Mouse (Mus musculus): Measurements from ENCODE around the gene Tgfbr3. TPM values are rescaled to one million over a fixed set of nuclear protein-coding genes. Genes with fewer than 3 reads are reported as not detected.

Tgfbr3 gene
- polyA plus RNA-seq, 1 experiment from 2014 or later, result 21.4 TPM

GRCm38 (mm10) chr5:107059514-107059913 lies 229.9 kb downstream of the Tgfbr3 start:
- TF ChIP-seq CTCF (IDR thresholded peaks at IDR 0.05) (no peak), EP300 (IDR thresholded peaks at IDR 0.05) (no peak)
- no peak for DNase-seq (ENCODE audit: low spot score)
- no peaks in the 10 kb centered on the region for H3K27me3 ChIP-seq (replicated peaks; ENCODE audit: insufficient read depth, low read length)
- 70% methylated on average over 5 of the region's 5 CpGs for whole genome bisulfite sequencing
- H3K4me1 ChIP-seq (ENCODE audit: insufficient read depth, low read depth, low read length), result peaks cover 1% of the 10 kb centered on the region; the same call in 1 of the 2 replicates
- H3K9ac ChIP-seq (replicated peaks; ENCODE audit: low read depth), result no peak overlapping the region
- H3K36me3 ChIP-seq (ENCODE audit: insufficient read depth, low read length), result no peaks in the 10 kb centered on the region
- no peak overlapping the region for H3K4me2 ChIP-seq (replicated peaks; ENCODE audit: low read depth, low read length)
- no peak overlapping the region for H3K4me3 ChIP-seq (ENCODE audit: low read depth, low read length)
- H3K27ac ChIP-seq (ENCODE audit: low read length), result no peak overlapping the region
- ATAC-seq, result no peak
- H3K9me3 ChIP-seq (ENCODE audit: low read length), result no peaks in the 10 kb centered on the region

DNA sequence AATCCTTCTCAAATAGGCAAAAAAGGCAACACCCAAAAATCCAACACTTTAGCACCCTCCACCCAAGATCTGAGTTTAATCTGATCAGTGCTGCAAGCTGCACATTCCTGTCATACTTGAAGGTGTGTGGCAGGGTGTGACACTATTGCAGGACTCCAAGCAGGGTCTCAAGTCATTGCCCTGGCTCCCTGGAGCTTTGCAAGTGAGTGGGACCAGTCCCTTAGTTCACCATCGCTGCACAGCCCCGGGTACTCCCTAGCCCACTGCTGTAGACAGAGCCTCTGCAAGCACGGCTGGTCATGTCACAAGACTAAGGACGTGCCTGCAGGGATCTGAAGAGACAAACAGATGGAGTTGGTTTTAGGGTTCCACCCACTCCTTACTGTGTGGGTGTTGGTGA lies 230.8 kb downstream of the Tgfbr3 start:
- Histone ChIP-seq H3K9me3 (ENCODE audit: low read length) (no peaks in the 10 kb centered on the region), H3K36me3 (ENCODE audit: insufficient read depth, low read length) (no peaks in the 10 kb centered on the region), H3K4me1 (ENCODE audit: insufficient read depth, low read depth, low read length) (no peaks in the 10 kb centered on the region), H3K27ac (ENCODE audit: low read length) (no peak overlapping the region), H3K4me3 (ENCODE audit: low read depth, low read length) (no peak overlapping the region), H3K27me3 (replicated peaks; ENCODE audit: insufficient read depth, low read length) (no peaks in the 10 kb centered on the region), H3K9ac (replicated peaks; ENCODE audit: low read depth) (no peak overlapping the region), H3K4me2 (replicated peaks; ENCODE audit: low read depth, low read length) (no peak overlapping the region)
- WGBS, result 51% methylated on average over 4 of the region's 4 CpGs
- TF ChIP-seq EP300 (IDR thresholded peaks at IDR 0.05) (no peak), CTCF (IDR thresholded peaks at IDR 0.05) (no peak)
- DNase-seq (ENCODE audit: low spot score), result no peak
- no peak for ATAC-seq

Other genes starting within 250 kb of the Tgfbr3 start
- 1.5 and 1.6 TPM in 2 replicates for gene Brdt, start 41.5 kb upstream of the Tgfbr3 start, polyA plus RNA-seq (2015; fragmentation: Nextera tagmentation; extraction: Ambion mirVana)
- gene Ephx4, start 113.1 kb upstream of the Tgfbr3 start, polyA plus RNA-seq (2015; fragmentation: Nextera tagmentation; extraction: Ambion mirVana), result 1.2 and 1.6 TPM in 2 replicates
- gene Lpcat2b, start 141.9 kb upstream of the Tgfbr3 start, polyA plus RNA-seq (2015; fragmentation: Nextera tagmentation; extraction: Ambion mirVana), result not detected in 2 replicates
- gene Btbd8, start 148.4 kb upstream of the Tgfbr3 start, polyA plus RNA-seq (2015; fragmentation: Nextera tagmentation; extraction: Ambion mirVana), result 2.1 and 2.4 TPM in 2 replicates
- gene Gm42669, start 218.0 kb upstream of the Tgfbr3 start, polyA plus RNA-seq (2015; fragmentation: Nextera tagmentation; extraction: Ambion mirVana), result 0.11 and 0.19 TPM in 2 replicates
- gene 1700028K03Rik, start 245.1 kb upstream of the Tgfbr3 start, polyA plus RNA-seq (2015; fragmentation: Nextera tagmentation; extraction: Ambion mirVana), result 0.06 and 0.18 TPM in 2 replicates